Mouse (Mus musculus) neutrophil, adult 5-6 weeks (primary cell): Measurements from ENCODE around the gene F2r. TPM values are rescaled to one million over a fixed set of nuclear protein-coding genes. Genes with fewer than 3 reads are reported as not detected.
A peak's percentile ranks its signal among the peaks of the same experiment; 100 is the strongest.

ENCODE experiments used
- ATAC-seq: fragments of 151-379, 151-347 bp; 2 replicates; pipeline ENCODE4 v1.8.0; 2017; ENCODE audit warnings: mild to moderate bottlenecking, moderate TSS enrichment; ENCODE audit not compliant: insufficient number of reproducible peaks, poor library complexity, low FRiP score, severe bottlenecking; ENCODE audit errors: extremely low read depth
- total RNA-seq: library from RNA; stranded (forward); fragments of 200-1000 nt; gene quantifications from 2 replicates; pipeline ENCODE4 v1.2.3, GENCODE M21; 2017

F2r gene
- 2.9 and 3.1 TPM in 2 replicates for total RNA-seq

- peak; percentile 48; the same call in 1 of the 2 replicates for ATAC-seq
These were observed at the start of gene F2r for GRCm38 (mm10) chr13:95618309-95618712. TSS of gene F2r (minus strand) at chr13:95618487.

DNA sequence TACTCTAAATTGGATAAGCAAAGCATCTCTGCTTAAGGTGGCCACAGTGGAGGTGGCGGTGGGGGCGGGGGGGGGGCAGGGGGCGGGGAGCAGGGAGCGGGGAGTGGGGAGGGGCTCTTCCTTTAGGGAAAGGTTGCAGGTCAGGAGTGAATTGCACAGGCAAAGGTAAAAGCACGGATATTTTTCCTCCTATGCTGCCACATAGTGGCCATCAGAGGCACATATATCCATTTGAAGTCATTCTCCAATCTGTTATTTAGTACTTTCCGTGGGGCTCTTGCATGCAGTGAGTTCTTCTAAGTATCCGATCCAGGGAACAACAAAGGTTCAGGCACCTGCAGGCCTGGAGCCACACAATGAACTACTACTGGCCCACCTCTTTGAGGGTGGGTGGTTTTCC is 49.0 kb upstream of the F2r start:
- no peak for ATAC-seq

DNA sequence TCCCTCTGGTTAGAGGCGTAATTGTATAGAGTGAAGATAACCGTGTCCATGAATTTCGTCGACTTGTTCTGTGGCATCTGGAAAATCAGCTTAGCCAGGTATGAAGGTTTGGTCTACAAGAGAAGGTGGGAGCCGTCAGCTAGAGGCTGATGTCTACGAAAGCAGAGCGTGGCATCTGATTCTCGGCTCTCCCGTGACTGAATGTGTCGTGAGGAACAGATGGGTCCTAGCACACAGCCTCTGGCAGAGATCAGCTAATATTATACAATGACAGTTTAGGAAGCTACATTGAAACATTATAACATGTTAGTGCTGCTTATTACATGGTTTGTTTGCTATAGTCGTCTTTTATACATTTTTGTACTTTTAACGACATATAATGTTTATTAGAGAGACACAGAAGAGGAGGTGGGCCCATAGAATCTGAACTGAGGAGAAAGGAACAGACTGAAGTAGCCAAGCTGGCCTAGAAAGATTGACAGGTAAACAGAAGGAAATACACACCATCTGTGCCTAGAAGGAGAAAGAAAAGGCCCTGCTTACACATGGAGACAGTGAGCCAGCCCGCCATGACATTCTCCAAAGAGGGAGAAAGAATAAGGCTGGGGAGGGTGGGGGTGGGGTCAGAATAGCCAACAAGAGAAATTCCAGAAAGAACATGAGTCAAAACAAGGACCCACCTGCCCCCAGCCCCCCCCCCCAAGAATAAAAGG is 47.5 kb upstream of the F2r start:
- no peak for ATAC-seq

DNA sequence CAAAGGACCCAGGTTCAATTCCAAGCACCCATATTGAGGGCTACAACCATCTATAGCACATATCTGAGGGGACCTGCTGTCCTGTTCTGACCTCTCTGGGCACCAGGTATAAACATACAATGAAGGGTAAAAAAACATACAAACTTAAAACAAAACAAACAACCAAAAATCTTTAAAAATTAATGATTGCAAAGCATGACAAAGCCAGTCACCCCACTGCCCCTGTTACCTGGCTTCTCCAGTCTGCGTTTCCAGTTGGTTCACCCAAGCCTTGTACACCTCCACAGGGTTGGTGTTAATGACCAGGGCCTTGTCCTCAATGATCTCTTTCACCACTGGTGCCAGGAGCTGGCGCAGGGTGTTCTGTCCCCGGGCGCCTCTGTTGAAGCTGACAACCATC is 45.5 kb upstream of the F2r start:
- ATAC-seq: no peak

DNA sequence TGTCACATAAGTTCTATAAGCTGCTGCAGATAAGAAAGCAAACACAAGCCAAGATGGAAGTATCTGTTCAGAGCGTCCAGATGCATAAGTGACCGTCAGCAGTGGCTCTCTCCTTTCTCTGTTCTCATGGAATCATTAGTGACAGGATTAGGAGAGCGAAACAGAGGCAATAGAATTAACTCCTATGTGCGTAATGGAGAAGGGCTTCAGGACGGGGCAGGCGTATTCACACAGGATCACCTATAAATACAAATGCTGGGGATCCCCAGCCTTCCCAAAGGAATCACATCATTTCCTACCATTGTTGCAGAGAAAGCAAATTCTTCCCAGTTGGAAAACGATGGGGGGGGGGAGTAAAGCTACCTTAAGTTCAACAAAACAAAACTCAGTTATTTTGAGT is 41.1 kb upstream of the F2r start:
- ATAC-seq: no peak

- no peak for ATAC-seq
These were observed 38.9 kb upstream of the F2r start for GRCm38 (mm10) chr13:95657171-95657570.

DNA sequence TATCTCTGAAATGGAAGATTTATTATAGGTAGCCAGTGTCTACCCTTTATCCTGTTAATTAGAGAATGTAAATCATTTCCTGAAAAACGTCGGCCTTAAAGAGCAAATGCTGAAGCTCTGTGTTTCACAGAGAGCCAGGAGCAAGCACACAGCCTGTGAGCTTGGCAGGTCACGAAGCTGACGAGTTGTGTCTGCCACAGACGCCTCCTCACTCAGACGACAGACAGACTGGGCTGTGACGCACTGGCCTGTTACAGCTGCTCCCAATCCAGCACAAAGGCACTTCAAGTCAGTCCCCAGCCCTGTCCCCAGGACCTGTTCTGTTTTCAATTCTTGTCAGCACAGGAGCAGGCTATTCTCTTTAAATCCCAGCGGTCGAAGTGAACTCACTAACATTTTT is 37.0 kb upstream of the F2r start:
- ATAC-seq: no peak

DNA sequence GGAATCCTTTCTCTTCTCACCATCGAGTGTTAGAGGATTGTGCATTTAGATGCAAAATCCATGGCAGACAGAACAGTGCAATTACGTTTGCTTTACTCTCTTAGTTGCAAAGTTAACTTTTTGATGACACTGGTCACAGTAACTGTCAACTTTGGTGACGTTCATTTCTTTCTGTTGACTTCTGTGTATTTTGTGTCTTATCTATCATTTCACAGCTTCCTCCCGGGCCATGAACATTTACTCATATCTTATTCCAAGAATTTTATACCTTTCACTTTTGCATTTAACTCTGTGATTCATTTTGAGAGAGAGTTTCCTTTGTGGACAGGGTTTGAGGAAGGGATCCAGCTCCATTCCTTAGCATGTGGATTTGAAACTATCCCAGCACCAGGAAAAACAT is 35.4 kb upstream of the F2r start:
- ATAC-seq: no peak

GRCm38 (mm10) chr13:95651870-95652668 is 33.8 kb upstream of the F2r start:
- ATAC-seq: no peak

DNA sequence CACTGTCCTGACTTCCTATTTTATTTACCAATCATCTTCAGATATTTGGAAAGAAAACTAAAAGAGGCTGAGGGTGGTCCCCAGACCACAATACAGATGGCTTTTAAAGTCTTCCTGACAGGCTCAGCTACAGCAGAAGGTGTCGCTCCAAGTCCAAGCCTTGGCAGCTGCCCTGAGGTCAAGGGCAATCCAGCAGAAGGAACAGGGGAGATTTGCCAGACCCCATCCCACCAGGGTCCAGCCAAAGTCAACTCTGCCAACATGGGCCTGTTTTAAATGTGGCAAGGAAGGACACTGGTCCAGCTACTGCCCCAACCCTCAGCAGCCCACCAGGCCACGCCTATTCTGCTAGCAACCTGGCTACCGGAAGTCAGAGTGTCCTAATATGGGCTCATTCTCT is 31.7 kb upstream of the F2r start:
- ATAC-seq: no peak

- ATAC-seq: no peak
These were observed 29.0 kb upstream of the F2r start for GRCm38 (mm10) chr13:95647248-95647647.

GRCm38 (mm10) chr13:95646687-95647111 is 28.4 kb upstream of the F2r start:
- ATAC-seq: no peak

DNA sequence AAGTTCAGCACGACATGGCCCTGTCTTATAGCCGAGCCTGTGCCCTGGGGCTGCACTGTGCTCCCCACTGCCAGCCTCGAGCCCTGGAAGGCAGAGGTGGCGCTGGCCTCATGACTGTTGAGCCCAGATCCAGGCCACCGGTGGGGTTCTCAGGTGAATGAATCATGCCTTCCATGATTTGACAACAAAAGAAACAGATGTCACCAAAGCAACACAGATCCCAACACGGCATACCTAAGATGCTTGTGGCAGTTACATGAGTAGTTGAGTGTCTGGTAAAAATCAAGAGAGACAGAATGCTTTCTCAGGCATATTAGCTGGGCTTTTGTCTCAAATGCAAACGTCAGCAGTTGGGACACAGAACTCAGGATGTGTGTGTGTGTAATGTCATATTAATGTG is 25.5 kb upstream of the F2r start:
- ATAC-seq: no peak

GRCm38 (mm10) chr13:95641061-95641986 is 23.0 kb upstream of the F2r start:
- no peak for ATAC-seq

DNA sequence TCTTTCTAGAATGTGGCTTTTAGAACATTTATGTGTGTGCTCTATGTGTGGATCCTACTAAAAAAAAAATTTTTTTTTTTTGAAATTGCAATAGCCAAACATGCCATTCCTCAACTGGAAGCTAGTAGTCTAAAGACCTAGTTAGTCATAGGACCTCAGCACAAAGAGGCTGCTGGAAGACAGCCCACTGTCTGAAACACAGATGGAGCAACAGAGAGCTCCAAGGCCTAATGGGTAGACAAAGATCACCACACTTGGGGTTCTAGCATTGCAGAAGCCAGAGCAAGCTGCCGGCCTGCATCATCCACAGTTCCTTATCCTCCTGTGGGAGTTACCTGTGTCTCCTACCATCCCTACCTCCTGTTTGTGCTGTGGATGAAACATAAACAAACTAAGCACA is 22.1 kb upstream of the F2r start:
- no peak for ATAC-seq

DNA sequence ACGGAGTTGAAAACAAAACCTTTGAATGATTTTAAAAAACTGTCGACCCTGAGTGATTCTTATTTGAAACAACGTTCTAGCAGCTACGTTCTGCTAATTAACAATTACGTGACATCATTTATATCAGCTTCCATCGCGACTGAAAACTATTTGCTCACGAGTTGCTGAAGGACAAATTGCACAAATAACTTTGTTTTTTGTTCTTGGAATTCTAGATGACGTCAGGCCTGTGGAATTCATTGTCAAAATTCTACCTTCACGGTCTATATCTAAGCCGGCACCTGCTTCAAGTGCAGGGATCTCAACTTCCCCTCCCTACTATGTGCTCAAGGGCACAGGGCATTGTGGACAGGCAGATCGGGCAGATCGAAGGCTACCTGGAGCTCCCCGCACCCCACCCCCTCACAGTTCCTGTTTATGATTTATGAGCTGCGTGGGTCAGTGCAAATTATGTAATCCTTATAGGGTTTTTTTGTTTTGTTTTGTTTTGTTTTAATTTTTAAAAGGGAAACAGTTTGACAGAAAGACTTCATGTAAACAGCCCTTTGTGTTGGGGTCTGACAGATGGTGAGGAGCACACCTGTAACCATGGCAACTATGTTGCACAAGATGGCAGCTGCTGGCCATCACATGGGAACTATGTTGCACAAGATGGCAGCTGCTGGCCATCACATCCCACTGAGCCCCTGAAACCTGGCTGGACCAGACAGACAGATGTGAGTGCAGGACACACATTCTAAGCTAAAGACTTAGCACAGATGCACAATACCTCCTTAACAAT is 21.2 kb upstream of the F2r start:
- no peak for ATAC-seq

- no peak for ATAC-seq
These were observed 20.6 kb upstream of the F2r start for GRCm38 (mm10) chr13:95638894-95639293.

DNA sequence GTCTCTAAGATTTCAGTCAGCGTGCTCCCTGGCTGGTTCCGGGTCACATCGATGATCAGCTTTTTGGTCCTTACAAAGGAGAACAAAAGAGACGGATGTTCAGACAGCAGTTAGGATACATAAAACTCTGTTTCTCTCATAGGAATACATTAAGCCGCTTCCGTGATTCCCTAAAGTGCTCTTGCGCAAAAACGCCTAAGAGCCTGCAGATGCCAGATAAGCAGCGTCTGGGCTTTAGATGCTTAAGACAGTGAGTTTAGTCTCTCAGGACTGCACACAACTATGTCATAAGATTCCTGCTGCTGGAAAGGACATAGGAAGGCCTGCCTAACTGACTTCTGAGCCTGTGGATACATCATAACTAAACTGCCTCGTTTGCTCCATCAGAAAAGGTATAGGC is 19.4 kb upstream of the F2r start:
- ATAC-seq: no peak

DNA sequence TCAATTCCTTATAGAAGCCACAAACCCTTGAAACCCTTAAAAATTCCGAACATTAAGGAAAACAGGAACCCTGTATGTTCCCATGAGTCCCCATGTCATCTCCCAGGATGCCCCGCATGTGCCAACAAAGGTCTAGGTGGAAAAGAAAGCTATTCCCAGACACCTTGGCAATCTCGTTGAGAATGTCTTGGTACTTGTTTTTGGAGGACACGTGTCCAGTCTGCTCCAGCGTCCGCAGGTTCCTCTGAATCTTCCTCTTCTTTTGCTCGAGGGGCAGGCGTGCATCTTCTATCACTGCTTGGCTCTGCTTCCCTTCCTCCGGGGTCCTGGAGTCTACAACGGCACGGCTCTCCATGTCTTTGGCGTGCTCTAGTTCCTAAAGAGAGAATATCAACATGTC is 17.0 kb upstream of the F2r start:
- no peak for ATAC-seq
